Mouse (Mus musculus) forebrain, embryonic 10.5 days (tissue): ENCODE measurements around the gene Il20rb. TPM values are rescaled to one million over a fixed set of nuclear protein-coding genes. Genes with fewer than 3 reads are reported as not detected.

Experiments used
- DNase-seq: peaks from one replicate; pipeline ENCODE4 v3.0.0-alpha.2; 2017; ENCODE audit warnings: low spot score; ENCODE audit errors: extremely low spot score
- H3K27ac ChIP-seq: fragments of 300-500 bp; sonication (generic); 2 replicates; pipeline ENCODE4 v1.5.1; 2016; ENCODE audit warnings: mild to moderate bottlenecking
- H3K27me3 ChIP-seq: fragments of 300-500 bp; sonication (generic); 2 replicates; pipeline ENCODE4 v1.6.1; 2016; ENCODE audit warnings: mild to moderate bottlenecking; ENCODE audit not compliant: poor library complexity, severe bottlenecking
- H3K36me3 ChIP-seq: fragments of 300-500 bp; sonication (generic); replicated peaks from 2 replicates; pipeline ENCODE4 v1.6.1; 2016; ENCODE audit warnings: mild to moderate bottlenecking, moderate library complexity
- H3K4me1 ChIP-seq: fragments of 300-500 bp; sonication (generic); 2 replicates; pipeline ENCODE4 v1.6.1; 2016
- H3K4me3 ChIP-seq: fragments of 300-500 bp; sonication (generic); 2 replicates; pipeline ENCODE4 v1.5.1; 2016; ENCODE audit warnings: mild to moderate bottlenecking, moderate library complexity
- H3K9me3 ChIP-seq: fragments of 300-500 bp; sonication (generic); 2 replicates; pipeline ENCODE4 v1.6.1; 2016; ENCODE audit warnings: mild to moderate bottlenecking, moderate library complexity
- WGBS: fragments of 180-500 bp; shearing (Covaris S2); methylation state at CpG from one replicate; pipeline ENCODE4 v1.1.7; 2016; 5-methylcytosine and 5-hydroxymethylcytosine counted together
- polyA plus RNA-seq: library from polyadenylated mRNA; unstranded; fragments of >200 nt; fragmentation: Nextera tagmentation; extraction: Ambion mirVana; gene quantifications from 2 replicates; pipeline ENCODE4 v1.2.1, GENCODE M21; 2016

Gene Il20rb
- 1.6 and 1.8 TPM in 2 replicates for polyA plus RNA-seq

- no peak for DNase-seq
- H3K27ac ChIP-seq, result peak within 1 kb of the TSS; percentile 26; the same call in 1 of the 2 replicates
- 89% methylated on average over 5 of the region's 5 CpGs for WGBS
Observed at GRCm38 (mm10) chr9:100486431-100486830, at the start of gene Il20rb. Gene Il20rb, minus strand, starts transcription at chr9:100486788.

GRCm38 (mm10) chr9:100535618-100536262, 49.2 kb upstream of the Il20rb start:
- WGBS, result 92% methylated on average over 2 of the region's 2 CpGs

More at GRCm38 (mm10) chr9:100486431-100486830, at the start of gene Il20rb:
- Histone ChIP-seq H3K4me3 (no peak within 1 kb of the TSS), H3K27me3 (no peaks in the 10 kb centered on the region), H3K36me3 (peaks cover 19% of the 10 kb centered on the region), H3K9me3 (no peaks in the 10 kb centered on the region), H3K4me1 (peaks cover 5% of the 10 kb centered on the region; the same call in 1 of the 2 replicates)

GRCm38 (mm10) chr9:100534686-100535085, 48.1 kb upstream of the Il20rb start:
- Histone ChIP-seq H3K27me3 (no peaks in the 10 kb centered on the region), H3K4me3 (no peak overlapping the region), H3K36me3 (peaks cover 11% of the 10 kb centered on the region; the same call in 1 of the 2 replicates), H3K9me3 (no peaks in the 10 kb centered on the region; the same call in 1 of the 2 replicates), H3K27ac (no peak overlapping the region), H3K4me1 (no peaks in the 10 kb centered on the region)
- DNase-seq, result no peak
- WGBS, result over 99% methylated on average over 3 of the region's 3 CpGs

More at GRCm38 (mm10) chr9:100535618-100536262, 49.2 kb upstream of the Il20rb start:
- Histone ChIP-seq H3K9me3 (no peaks in the 10 kb centered on the region; the same call in 1 of the 2 replicates), H3K27me3 (no peaks in the 10 kb centered on the region), H3K27ac (no peak overlapping the region), H3K36me3 (peaks cover 18% of the 10 kb centered on the region), H3K4me1 (no peaks in the 10 kb centered on the region), H3K4me3 (no peak overlapping the region)
- no peak for DNase-seq

- 89% methylated on average over 3 of the region's 3 CpGs for WGBS
- no peak overlapping the region for H3K4me3 ChIP-seq
- H3K4me1 ChIP-seq, result no peaks in the 10 kb centered on the region
- DNase-seq, result no peak
- no peak overlapping the region for H3K27ac ChIP-seq
- no peaks in the 10 kb centered on the region for H3K27me3 ChIP-seq
- peaks cover 6% of the 10 kb centered on the region; the same call in 1 of the 2 replicates for H3K9me3 ChIP-seq
- peaks cover 21% of the 10 kb centered on the region for H3K36me3 ChIP-seq
Observed at GRCm38 (mm10) chr9:100532847-100533505, 46.4 kb upstream of the Il20rb start.

GRCm38 (mm10) chr9:100531296-100531695, 44.7 kb upstream of the Il20rb start:
- Histone ChIP-seq H3K4me3 (no peak overlapping the region), H3K27me3 (no peaks in the 10 kb centered on the region), H3K27ac (no peak overlapping the region), H3K9me3 (peaks cover 6% of the 10 kb centered on the region; the same call in 1 of the 2 replicates), H3K36me3 (peaks cover 16% of the 10 kb centered on the region), H3K4me1 (no peaks in the 10 kb centered on the region)
- WGBS, result 87% methylated on average over 1 of the region's 1 CpGs
- DNase-seq, result no peak

GRCm38 (mm10) chr9:100525225-100525624, 38.6 kb upstream of the Il20rb start:
- H3K27me3 ChIP-seq, result no peaks in the 10 kb centered on the region
- no peak overlapping the region for H3K27ac ChIP-seq
- WGBS, result 85% methylated on average over 2 of the region's 2 CpGs
- H3K9me3 ChIP-seq, result peaks cover 6% of the 10 kb centered on the region; the same call in 1 of the 2 replicates
- no peak overlapping the region for H3K4me3 ChIP-seq
- peaks cover 11% of the 10 kb centered on the region for H3K4me1 ChIP-seq
- no peak for DNase-seq
- peaks cover 10% of the 10 kb centered on the region for H3K36me3 ChIP-seq

- DNase-seq, result no peak
- H3K27me3 ChIP-seq, result no peaks in the 10 kb centered on the region
- no peaks in the 10 kb centered on the region for H3K9me3 ChIP-seq
- H3K27ac ChIP-seq, result no peak overlapping the region
- H3K4me1 ChIP-seq, result peaks cover 12% of the 10 kb centered on the region
- H3K36me3 ChIP-seq, result no peaks in the 10 kb centered on the region
- H3K4me3 ChIP-seq, result no peak overlapping the region
- WGBS, result 70% methylated on average over 2 of the region's 2 CpGs
Observed at GRCm38 (mm10) chr9:100522029-100522428, 35.4 kb upstream of the Il20rb start.

GRCm38 (mm10) chr9:100520586-100520985, 34.0 kb upstream of the Il20rb start:
- no peaks in the 10 kb centered on the region for H3K9me3 ChIP-seq
- no peaks in the 10 kb centered on the region for H3K27me3 ChIP-seq
- H3K4me1 ChIP-seq, result peaks cover 12% of the 10 kb centered on the region
- no peaks in the 10 kb centered on the region for H3K36me3 ChIP-seq
- no peak overlapping the region for H3K27ac ChIP-seq
- WGBS, result 3% methylated on average over 2 of the region's 2 CpGs
- peak; percentile 31 for DNase-seq
- H3K4me3 ChIP-seq, result no peak overlapping the region

- Histone ChIP-seq H3K27ac (no peak overlapping the region), H3K4me1 (peaks cover 12% of the 10 kb centered on the region), H3K27me3 (no peaks in the 10 kb centered on the region), H3K36me3 (no peaks in the 10 kb centered on the region), H3K9me3 (no peaks in the 10 kb centered on the region), H3K4me3 (no peak overlapping the region)
- 97% methylated on average over 3 of the region's 3 CpGs for WGBS
- no peak for DNase-seq
Observed at GRCm38 (mm10) chr9:100520012-100520411, 33.4 kb upstream of the Il20rb start.

GRCm38 (mm10) chr9:100507581-100507980, 21.0 kb upstream of the Il20rb start:
- no peak overlapping the region for H3K4me3 ChIP-seq
- H3K36me3 ChIP-seq, result peaks cover 14% of the 10 kb centered on the region
- H3K27me3 ChIP-seq, result no peaks in the 10 kb centered on the region
- H3K4me1 ChIP-seq, result 0 out of 2 replicates have a peak, but pooled peaks cover 3% of the 10 kb centered on the region
- 93% methylated on average over 2 of the region's 2 CpGs for whole genome bisulfite sequencing
- no peaks in the 10 kb centered on the region for H3K9me3 ChIP-seq
- H3K27ac ChIP-seq, result no peak overlapping the region
- no peak for DNase-seq

GRCm38 (mm10) chr9:100506652-100507051, 20.1 kb upstream of the Il20rb start:
- Histone ChIP-seq H3K36me3 (peaks cover 16% of the 10 kb centered on the region), H3K27me3 (no peaks in the 10 kb centered on the region), H3K4me1 (0 out of 2 replicates have a peak, but pooled peaks cover 3% of the 10 kb centered on the region), H3K27ac (no peak overlapping the region), H3K4me3 (no peak overlapping the region), H3K9me3 (no peaks in the 10 kb centered on the region)
- DNase-seq, result no peak
- WGBS, result 86% methylated on average over 2 of the region's 2 CpGs

- H3K36me3 ChIP-seq, result peaks cover 21% of the 10 kb centered on the region
- H3K27ac ChIP-seq, result no peak overlapping the region
- H3K4me1 ChIP-seq, result no peaks in the 10 kb centered on the region
- no peaks in the 10 kb centered on the region for H3K9me3 ChIP-seq
- WGBS, result 94% methylated on average over 4 of the region's 4 CpGs
- DNase-seq, result no peak
- H3K4me3 ChIP-seq, result no peak overlapping the region
- no peaks in the 10 kb centered on the region for H3K27me3 ChIP-seq
Observed at GRCm38 (mm10) chr9:100505498-100505897, 18.9 kb upstream of the Il20rb start.
